Mouse (Mus musculus): ENCODE results near the gene Tmem208.

Tmem208 gene

DNA sequence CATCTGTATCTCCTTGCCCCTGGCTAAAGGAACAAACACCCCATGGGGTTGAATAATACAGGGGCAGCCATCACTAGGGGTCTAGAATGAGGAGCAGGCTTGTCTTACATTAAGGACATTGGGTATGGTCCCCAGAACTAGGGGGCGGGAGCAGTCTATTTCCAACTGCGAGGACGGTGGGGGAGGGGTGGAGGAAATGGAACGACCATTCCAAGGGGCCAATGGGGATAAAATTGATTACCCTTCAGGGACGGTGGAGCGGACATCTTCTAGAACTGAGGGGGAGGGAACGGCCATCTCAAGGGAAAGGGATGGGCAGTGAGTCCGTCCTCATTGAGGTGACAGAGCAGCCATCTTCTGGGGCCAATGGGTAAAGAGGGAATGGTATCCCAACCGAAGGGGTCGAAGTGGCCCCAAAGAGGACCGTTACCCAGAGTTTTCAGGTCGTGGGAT lies 487 bp upstream of the Tmem208 start:
- no peak for DNase-seq (ENCODE audit: extremely low read depth, low read depth)

DNA sequence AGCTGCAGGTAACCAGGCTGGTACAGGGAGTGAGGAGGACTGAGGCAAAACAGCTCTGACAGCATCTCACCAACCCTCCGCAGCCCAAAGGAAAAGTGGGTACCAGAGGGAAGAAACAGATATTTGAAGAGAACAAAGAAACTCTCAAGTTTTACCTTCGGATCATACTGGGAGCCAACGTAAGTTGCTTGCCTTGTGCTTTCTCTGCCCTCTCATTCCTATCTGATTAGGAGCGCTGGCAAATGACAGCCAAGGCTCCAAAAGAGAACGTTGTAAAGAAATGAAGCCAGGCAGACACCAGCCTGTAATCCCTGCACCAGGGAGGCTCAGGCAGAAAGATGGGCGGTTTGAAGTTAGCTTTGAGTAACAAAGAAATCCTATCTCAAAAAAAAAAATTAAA lies 814 bp downstream of the Tmem208 start:
- no peak for DNase-seq (ENCODE audit: extremely low read depth, low read depth)

DNA sequence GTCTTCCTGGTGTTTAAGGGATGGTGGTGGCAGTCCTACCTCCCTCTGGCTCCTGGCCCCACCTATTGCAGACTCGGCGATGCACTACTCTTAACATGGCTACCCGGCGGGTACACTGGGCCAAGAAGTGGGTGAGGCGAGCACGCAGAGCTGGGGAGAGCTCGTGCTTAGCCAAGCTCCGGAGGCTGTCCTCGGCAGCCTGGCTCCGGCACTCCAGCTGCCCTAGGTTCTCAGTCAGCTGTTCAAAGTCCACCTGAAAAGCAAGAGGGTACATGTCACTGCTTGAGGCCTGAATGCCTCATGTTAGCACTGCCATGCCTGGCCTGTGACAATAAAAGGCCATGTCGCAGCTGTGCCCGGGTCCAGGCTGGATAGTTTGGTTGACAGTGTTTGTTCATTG lies 4.2 kb downstream of the Tmem208 start:
- DNase-seq (ENCODE audit: extremely low read depth, low read depth), result no peak

DNA sequence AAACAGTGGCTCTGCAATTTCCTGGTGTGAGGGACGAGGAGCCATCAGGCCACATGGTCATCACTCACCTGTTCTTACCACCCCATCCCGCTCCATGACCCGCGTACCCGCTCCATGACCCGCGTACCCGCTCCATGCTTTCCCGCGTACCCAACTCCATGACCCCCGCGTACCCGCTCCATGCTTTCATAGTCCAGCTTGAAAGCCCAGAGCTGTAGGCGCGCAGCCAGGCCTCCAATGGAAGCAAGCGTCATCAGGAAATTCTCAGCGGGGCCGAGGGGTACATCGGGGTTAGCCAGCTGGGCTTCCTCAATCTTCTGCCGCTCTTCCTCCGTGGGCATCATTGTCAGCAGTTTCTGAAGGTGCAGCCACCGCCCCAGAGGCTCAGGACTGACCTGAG lies 5.3 kb downstream of the Tmem208 start:
- DNase-seq (ENCODE audit: extremely low read depth, low read depth), result no peak

DNA sequence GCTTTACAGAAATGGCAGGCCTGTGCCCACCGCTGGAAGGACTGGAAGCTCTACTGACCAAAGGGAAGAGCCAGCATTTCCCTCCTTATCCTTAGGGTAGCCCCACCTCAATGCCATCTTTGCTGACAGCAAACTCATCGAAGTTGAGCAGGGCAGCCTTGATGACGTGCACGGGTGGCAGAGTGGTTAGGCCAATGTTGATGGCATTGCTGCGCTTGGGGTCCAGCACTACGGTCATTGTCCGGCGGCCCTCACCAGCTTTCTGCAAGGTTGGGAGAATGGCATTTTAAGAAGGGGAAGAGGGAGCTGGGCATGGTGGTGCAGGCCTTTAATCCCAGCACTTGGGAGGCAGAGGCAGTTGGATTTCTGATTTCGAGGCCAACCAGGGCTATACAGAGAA lies 5.8 kb downstream of the Tmem208 start:
- DNase-seq (ENCODE audit: extremely low read depth, low read depth), result no peak

DNA sequence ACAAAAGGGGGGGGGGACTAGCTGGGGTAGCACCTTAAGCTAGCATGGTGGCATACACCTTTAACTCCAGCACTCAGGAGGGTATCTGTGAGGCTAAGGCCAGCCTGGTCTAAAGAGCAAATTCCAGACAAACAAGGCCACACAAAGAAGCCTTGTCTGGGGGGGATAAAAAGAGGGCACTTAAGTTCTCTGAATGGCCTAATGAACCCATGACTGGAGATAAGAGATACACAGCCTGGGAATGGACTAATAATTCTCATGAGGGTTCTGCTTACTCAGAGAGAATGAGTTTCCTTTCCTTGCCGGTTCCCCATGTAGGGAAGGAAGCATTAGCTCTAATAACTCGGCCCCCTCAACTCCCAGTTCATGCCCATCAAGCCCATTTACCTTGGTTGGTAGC lies 6.4 kb downstream of the Tmem208 start:
- DNase-seq (ENCODE audit: extremely low read depth, low read depth), result no peak

DNA sequence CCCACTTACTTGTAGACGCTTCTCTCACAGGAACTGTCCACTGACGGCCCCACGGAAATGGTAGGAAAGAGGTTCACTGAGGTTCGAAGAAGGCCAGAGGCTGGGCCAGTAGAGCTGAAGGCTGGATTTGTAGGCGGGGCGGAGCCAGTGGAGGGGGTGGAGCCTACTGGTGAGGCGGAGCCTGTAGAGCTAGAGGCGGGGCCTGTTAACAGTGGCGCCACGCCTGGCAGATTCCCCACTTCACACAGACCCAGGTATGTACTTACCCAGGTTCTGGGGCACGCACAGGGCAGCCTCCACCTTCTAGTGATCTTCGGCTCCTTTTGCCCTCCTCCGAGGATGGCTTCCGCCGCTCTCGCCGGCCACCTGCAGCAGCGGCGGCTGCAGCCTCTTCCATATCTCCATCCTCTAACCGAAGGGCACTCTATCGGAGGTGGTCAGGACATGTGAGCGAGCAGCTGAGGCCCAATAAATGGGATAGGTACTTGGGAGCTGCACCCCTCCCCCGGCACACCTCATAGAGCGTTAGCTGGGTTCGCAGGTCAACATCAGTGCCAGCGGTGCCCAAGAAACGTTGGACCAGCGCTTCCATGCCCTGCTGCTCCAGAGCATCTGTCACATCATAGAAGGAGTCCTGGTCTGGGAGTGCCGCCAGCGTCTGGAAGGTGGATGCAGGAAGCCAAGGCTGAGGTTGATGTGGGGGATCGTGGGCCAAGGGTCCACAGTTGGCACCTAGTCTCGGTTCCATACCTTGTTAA lies 10.4 kb downstream of the Tmem208 start:
- no peak for DNase-seq (ENCODE audit: extremely low read depth, low read depth)

DNA sequence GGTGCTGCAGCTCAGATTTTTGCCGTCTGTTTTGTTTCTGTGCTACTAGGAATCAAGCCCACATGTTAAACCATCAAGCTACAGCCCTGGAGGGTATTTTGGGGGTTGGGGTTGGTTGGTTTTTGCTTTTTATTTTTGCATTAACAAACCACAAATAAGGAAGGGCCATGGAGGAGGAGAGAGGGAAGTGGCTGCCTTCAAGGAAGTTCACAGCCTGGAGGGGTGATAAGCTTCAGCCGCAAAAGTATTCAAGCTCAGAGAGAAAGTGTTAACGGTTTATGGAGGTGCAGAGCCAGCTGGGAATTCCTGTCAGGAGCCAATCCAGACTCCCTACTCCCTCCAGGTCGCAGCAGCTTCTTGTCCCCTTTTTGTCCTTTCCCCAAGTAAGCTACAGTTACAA lies 12.8 kb downstream of the Tmem208 start:
- DNase-seq (ENCODE audit: extremely low read depth, low read depth), result peak; percentile 80

DNA sequence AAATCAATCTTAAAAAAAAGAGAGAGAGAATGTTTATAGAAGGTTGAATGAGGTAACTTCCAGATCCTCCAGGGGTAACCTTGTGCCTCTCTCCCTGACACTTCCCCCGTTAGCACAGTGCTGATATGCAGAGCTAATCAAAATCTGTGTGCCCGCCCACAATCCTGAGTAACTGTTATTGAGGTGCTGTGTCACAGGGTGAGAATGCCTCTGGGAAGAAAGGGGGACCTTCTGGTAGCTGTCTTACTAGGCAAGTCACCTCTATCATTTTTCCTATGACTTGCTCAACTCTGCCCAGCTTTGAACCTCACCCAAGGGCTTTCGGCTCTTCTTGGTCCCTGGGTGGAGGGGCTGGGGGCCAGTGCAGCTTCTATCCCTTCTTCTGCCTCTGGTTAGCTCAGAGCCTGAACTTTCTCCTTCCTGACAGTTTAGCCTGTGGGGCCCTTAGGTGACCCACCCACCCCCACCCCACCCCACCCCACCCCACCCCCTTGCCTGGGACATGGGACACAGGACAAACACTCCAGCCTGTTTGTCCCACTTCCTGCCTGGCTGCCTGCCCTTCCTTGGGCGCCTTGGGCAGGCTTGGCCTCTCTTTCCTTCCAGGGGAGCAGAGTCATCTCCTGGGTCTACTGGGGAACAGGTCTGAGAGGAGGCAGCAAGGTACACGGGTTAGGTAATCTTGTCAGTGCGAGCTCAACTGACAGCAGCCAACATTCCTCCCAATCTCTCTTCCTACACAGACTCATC lies 13.9 kb downstream of the Tmem208 start:
- no peak for DNase-seq (ENCODE audit: extremely low read depth, low read depth)

DNA sequence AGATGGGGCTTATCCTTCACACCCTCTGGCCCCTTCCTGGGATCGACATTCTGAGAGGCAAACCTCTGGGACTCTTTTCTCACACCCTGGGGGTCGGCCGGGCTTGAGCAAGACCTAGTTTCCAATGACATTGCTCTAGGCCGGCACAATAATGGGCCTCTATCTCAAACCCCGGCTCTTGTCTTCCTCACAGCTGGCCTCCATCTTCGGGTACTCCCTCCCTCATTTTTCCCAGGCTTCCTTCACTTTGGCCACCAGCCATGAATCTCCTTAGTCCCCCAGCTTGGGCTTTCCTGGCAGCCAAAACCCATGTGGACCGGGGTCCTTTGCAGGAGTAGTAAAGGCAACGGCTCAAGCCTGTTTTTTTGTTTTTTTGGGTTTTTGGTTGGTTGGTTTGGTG lies 15.2 kb downstream of the Tmem208 start:
- no peak for DNase-seq (ENCODE audit: extremely low read depth, low read depth)

DNA sequence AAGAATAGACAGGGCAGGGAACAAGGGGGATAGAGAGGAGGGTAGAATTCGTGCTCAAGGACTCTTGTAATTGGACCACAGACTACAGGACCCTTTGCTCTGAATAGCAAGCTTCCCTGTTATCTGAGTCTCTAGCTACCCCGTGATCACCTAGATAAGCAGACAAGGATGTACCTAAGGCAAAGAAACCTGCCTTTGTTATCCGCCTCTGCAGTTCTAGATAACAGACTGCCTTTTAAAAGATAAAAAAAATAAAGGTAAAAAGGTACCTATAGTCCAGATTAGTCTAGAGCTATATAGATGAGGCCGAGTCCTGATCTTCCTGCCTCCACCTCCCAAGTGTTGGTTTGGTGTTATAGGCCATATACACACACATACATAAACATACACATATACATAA lies 16.6 kb downstream of the Tmem208 start:
- DNase-seq (ENCODE audit: extremely low read depth, low read depth), result no peak

DNA sequence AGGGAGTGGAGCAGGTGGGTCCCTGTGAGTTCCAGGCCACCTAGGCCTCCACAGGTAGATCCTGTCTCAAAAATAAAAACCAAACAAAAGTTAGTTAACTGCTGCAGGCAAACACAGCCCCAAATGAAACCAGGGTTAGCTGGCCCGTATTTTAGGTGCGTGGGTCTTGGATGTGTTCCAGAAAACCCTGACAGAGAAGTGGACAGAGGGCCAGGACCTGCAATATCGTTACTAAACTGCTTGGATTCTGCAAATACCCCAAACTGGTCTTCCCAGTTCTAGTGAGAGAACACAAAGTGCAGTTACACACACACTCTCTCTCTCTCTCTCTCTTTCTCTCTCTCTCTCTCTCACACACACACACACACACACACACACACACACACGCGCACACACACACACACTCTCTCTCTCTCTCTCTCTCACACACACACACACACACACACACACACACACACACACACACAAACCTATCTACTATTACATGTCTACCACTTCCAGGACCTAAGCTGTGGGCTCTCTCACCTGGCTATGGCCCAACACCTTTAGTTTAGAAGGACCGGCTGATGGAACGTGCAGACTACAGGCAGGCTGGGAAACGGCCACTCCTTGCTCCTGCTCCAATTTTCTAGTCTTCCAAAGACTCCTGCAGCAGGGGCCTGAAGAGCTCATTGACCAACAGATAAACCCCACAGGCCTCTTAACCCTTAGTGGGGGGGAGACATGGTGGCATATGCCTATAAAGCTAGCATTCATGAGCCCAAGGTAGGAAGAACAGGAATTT lies 17.8 kb downstream of the Tmem208 start:
- DNase-seq (ENCODE audit: extremely low read depth, low read depth), result no peak

DNA sequence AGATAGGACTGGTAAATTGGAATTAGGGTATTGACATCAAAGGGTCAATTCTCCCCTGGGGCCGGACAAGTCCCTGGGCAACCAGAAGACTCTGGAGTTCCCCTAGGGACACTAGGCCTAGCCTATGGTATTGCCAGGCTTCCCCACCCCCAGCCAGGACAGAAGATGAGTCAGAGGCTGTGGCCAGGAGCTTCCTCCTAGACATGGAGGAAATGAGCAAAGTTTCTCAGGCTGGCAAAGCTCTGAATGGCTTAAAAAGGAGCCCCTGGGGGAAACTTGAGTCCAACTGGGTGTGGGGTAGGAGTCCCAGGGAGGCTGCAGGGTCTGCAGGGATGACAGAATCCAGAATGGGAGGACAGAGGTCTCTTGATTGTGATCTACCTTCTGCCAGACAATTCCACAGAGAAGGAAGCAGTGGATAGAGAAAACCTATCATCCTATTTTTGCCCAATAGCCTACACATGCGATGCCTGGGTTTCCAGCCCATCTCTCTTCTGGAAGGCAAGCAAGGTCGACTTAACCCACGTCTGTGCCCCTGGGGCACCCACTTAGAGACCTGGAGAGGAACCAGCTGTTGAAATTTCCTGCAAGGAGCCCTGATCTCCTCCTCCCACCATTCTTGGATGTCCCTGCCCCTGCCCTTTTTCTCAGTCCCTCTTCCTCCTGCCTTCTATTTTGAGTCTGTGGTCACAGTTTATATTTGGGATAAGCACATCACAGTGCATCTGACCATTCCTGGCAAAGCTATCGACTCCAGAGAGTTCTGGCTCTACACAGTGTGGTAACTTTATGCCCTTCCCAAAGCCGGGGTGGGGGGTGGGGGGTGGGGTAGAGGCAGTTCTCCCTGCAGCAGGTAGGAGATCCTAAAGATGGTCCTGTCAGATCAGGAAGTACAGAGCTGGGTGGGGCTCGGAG lies 19.2 kb downstream of the Tmem208 start:
- DNase-seq (ENCODE audit: extremely low read depth, low read depth), result no peak

DNA sequence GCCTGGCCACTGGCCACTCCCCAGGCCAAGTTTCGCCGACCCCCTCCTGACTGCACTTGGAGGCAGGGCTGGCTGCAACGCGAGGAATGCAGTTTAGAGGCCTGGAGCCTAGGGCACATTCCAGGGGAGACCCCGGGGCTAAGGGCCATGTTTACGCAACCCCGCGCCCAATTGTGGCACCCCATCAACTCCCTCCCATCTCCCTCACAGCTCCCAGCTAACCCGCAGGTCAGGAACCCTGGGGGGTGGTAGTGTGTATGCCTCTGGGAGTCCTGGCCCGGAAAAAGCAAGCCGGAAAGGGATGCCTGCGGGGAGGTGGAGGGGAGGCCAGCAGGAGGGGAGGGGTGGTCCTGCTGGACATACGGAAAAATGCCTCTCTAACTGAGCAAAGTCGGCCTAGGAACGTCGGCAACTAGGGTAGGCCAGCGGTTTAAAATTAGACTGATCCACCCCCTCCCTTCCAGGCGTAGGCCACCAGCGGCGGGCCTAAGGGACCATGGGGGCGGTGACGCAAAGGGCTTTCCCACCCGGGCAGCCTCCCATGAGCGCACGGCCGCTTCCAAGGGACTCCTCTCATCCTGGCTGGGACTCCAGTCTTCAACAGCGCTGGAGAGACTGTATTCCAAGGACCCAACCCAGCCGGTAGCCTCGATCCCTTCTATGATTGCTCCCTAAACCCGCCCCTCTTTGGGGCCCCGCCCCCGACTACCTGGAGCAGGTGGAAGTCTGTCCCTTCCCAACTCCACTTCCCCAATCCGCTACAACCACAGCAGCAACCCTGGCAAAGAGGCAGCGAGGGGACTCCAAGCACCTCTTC lies 20.7 kb downstream of the Tmem208 start:
- no peak for DNase-seq (ENCODE audit: extremely low read depth, low read depth)

DNA sequence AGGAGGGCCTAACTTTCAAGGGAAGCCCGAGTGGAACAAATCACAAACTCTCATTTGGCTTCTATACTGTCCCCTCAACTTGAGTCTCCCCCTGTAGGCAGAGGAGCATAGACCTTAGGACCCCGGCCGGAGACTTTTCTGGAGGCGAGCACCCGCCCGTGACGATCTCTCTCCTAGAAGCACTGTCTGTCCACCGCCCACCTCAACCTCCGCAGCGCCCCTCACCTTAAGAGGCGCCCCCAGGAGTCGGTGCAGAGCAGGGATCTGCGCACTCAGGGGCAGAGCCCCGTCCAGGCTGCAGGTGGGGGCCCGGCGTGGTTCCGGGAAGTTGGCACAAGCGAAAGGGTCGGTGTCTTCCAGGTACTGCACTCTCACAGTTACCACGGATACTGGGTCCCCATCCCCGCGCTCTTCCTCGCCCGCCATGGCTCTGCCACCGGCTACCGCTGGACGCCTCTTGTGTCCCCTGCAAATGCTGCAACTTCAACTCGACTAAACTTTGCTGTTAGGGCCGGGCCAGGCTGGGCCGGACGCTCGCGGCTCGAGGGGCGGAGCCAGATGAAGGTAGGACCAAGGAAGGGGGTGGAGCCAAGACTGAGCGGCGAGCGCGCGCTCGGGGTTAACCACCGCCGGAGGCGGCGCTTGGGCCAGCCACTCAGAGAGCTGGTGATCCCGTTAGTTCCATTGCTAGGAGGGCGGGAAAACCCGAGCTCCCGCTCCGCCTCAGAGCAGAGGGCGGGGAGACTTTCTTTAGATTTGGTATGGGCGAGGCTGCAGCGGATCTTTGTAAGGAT lies 21.5 kb downstream of the Tmem208 start, which contains the start of gene Fhod1:
Gene Fhod1, minus strand, starts transcription at position 526 of the 794 bp plus-strand sequence.
- DNase-seq (ENCODE audit: extremely low read depth, low read depth), result peak; percentile 87

DNA sequence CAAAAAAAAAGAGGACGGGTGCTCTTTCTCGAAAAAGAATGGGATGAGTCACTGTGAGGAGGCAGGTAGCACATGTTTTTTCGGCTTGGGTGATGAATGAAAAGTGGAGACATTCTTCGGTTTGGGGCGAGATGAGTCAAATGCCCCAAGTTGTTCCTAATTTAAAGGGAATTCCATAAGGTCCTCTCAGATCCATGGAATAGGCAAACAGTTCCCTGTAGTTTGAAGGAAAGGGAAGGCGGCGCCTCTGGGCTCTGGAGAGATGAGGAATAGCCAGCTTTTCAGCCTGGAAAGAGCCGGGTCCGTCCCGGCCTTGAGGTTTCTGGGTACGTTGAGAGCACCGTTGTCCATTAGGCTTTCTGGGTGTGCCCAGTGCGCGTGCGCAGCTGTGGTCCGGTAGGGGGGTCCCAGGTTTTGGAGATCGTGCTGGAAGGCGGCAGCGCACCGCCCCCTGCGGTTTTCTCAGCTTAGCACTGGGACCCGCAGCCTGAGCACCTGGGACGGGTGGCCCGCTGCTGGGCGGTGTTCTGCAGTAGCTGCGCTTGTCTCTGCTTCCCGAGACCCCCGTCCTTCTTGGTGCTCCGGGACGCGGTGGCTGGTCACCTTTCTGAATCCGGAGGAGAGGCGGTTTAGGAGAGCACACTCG lies 22.4 kb downstream of the Tmem208 start, which contains the start of gene Slc9a5:
Gene Slc9a5, plus strand, starts transcription at position 394 of the 646 bp plus-strand sequence.
- no peak for DNase-seq (ENCODE audit: extremely low read depth, low read depth)

DNA sequence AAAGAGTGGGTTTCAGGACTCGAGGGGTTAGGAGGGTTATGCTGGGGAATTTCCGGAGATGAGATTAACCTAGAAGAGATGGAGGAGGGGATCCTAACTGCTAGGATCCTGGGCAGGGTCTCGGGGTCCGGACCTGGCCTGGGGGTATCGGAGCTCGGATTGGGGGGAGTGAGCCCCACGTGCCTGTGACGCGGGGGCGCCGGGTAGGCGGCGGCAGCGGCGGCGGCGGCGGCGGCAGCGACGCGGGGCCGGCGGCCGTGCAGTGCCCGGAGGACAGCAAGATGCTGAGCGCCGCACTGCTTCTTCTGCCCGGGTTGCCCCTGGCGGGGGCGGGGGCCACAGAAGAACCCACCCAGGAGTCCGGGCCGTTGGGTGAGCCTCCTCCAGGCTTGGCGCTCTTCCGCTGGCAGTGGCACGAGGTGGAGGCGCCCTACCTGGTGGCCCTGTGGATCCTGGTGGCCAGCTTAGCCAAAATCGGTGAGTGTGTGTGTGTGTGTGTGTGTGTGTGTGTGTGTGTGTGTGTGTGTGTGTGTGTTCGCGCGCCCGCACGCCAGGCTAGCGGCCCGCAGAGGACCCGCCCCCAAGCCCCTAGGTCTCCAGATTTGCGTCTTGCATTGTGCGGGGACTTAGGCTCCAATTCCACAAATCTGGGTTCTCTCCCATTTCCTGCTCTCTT lies 23.1 kb downstream of the Tmem208 start:
- no peak for DNase-seq (ENCODE audit: extremely low read depth, low read depth)

DNA sequence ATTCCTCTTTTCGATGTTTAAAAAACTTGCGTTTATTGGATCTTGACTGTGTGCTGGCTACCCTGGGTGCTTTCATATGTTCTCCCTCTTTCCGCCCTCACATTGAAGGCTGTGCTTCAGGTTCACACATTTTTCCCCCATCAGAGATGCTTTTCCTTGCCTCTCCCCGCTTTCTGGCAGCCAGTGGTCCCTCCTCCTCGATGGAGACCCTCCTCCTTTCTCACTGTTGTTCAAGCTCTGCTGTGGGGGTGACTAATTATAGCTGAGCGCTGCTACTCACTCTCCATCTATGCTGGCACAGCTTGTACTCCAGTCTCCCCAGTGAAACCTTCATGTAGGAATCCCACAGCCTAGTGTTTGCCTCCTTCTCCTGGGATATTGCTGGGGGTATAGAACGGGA lies 24.0 kb downstream of the Tmem208 start:
- DNase-seq (ENCODE audit: extremely low read depth, low read depth), result no peak
